Mouse (Mus musculus): ENCODE results near the gene Calhm4. TPM values are rescaled to one million over a fixed set of nuclear protein-coding genes. Genes with fewer than 3 reads are reported as not detected.

Calhm4 gene
- total and polyA plus RNA-seq, 2 experiments from 2014 or later: not detected

DNA sequence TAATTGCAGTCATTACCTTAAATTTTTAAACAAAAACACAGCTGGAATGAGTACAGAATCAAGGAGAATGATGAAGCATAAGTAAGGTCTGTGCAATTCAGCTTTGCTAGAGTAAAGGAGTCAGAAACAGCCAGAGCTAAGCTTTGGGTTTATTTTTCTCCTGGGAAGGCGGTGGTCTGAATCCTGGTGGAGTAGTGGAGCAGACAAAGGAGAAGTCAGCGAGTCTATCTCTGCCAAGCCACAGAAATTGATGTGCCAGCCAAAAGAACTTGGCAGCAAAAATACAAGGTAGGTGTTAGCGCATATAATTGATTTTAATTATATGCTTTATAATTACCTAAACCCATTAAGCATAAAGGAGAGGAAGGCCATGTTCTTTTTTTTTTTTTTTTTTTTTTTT lies 6.7 kb downstream of the Calhm4 start, which contains the start of gene Trappc3l:
TSS of gene Trappc3l (plus strand) at position 197 of the 400 bp plus-strand sequence.
- no peak within 1 kb of the TSS for H3K4me2 ChIP-seq (ENCODE audit: low read depth, low read length)
- no peak within 1 kb of the TSS for H3K9ac ChIP-seq (replicated peaks; ENCODE audit: low read depth, low read length)
- DNase-seq (ENCODE audit: low spot score) (no peak), ATAC-seq (ENCODE audit: insufficient read depth, low read depth) (no peak)
- H3K4me1 ChIP-seq (ENCODE audit: control insufficient read depth, insufficient read depth): no peaks in the 10 kb centered on the region
- WGBS: 89% methylated on average over 3 of the region's 3 CpGs
- TF ChIP-seq EP300 (IDR thresholded peaks at IDR 0.05; ENCODE audit: low read depth) (no peak), CTCF (IDR thresholded peaks at IDR 0.05; ENCODE audit: low read depth) (no peak)
- H3K27ac ChIP-seq (ENCODE audit: low read depth): no peak within 1 kb of the TSS
- no peaks in the 10 kb centered on the region for H3K9me3 ChIP-seq (replicated peaks; ENCODE audit: control insufficient read depth, low read length)
- H3K27me3 ChIP-seq (ENCODE audit: control insufficient read depth, insufficient read depth, low read length): no peaks in the 10 kb centered on the region
- H3K36me3 ChIP-seq (replicated peaks; ENCODE audit: control insufficient read depth, insufficient read depth, low read length): no peaks in the 10 kb centered on the region
- no peak within 1 kb of the TSS for H3K4me3 ChIP-seq (ENCODE audit: low read depth, low read length)

DNA sequence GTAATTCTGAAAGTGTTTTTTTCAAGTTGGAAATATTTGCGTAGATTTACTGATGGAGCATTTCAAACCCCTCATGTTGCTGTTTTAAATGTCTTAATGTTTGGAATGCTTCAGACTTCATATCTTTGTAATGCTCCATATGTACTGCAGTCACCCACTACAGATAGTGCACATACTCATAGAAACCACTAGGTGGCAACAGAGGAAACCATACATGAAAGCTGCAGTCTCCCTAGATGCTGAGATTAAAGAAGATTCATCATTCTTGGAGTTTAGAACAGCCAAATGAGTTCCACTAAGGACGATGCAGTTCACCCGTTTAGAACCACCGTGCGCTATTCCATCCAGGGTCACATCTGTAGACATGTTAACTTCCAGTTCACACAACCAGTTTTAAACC lies 7.5 kb downstream of the Calhm4 start:
- Histone ChIP-seq H3K4me3 (ENCODE audit: low read depth, low read length) (no peak overlapping the region), H3K4me2 (ENCODE audit: low read depth, low read length) (no peak overlapping the region)
- no peak for ATAC-seq (ENCODE audit: insufficient read depth, low read depth)

DNA sequence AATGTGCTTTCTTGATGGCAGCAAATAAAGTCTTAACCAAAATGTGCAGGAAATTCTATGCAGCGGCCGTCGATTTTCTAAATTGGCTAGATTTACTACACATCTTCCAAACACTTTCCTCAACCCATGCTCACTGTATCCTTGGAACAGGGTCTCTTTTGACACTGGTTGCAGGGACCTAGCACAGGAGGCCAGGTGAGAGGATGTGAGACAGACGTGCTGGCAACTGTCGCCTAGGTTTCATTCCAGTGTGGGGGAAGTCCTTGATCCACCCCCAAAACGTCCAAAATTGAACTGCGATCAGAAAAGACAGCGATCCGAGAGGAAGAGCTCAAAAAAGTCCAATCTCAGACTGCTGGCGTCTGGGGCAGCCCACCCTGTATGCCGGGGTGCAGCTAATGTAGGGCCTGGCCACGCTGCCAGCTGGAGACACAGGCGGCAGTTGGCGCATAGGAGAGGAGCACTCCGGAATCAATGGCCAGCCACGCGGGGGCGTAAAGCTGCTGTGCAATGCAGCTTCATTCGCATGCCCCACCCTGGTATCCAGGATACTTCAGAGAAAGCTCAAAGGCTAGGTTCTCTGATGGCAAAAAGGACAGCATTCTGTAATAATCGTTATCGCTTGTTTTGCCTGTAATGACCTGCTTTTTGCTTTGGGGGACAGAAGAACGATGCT lies 10.3 kb downstream of the Calhm4 start:
- ATAC-seq (ENCODE audit: insufficient read depth, low read depth) (peak; percentile 82), DNase-seq (ENCODE audit: low spot score) (peak; percentile 47)
- Histone ChIP-seq H3K9me3 (replicated peaks; ENCODE audit: control insufficient read depth, low read length) (no peaks in the 10 kb centered on the region), H3K27ac (ENCODE audit: low read depth) (no peak overlapping the region), H3K9ac (replicated peaks; ENCODE audit: low read depth, low read length) (no peak overlapping the region; the same call in 1 of the 2 replicates), H3K4me1 (ENCODE audit: control insufficient read depth, insufficient read depth) (no peaks in the 10 kb centered on the region), H3K27me3 (ENCODE audit: control insufficient read depth, insufficient read depth, low read length) (no peaks in the 10 kb centered on the region), H3K4me2 (ENCODE audit: low read depth, low read length) (peak overlapping the region; percentile 39), H3K4me3 (ENCODE audit: low read depth, low read length) (0 out of 2 replicates have a peak overlapping the region, but pooled peaks have one; percentile 6), H3K36me3 (replicated peaks; ENCODE audit: control insufficient read depth, insufficient read depth, low read length) (no peaks in the 10 kb centered on the region)
- TF ChIP-seq CTCF (IDR thresholded peaks at IDR 0.05; ENCODE audit: low read depth): peak; percentile 64
- TF ChIP-seq EP300 (IDR thresholded peaks at IDR 0.05; ENCODE audit: low read depth): no peak
- WGBS: 17% methylated on average over 22 of the region's 22 CpGs

More for the DNA sequence above, 7.5 kb downstream of the Calhm4 start:
- no peaks in the 10 kb centered on the region for H3K36me3 ChIP-seq (replicated peaks; ENCODE audit: control insufficient read depth, insufficient read depth, low read length)
- H3K27me3 ChIP-seq (ENCODE audit: control insufficient read depth, insufficient read depth, low read length): no peaks in the 10 kb centered on the region
- TF ChIP-seq EP300 (IDR thresholded peaks at IDR 0.05; ENCODE audit: low read depth) (no peak), CTCF (IDR thresholded peaks at IDR 0.05; ENCODE audit: low read depth) (peak; percentile 82)
- H3K9ac ChIP-seq (replicated peaks; ENCODE audit: low read depth, low read length): no peak overlapping the region
- WGBS: 16% methylated on average over 5 of the region's 5 CpGs
- no peaks in the 10 kb centered on the region for H3K4me1 ChIP-seq (ENCODE audit: control insufficient read depth, insufficient read depth)
- peak; percentile 57 for DNase-seq (ENCODE audit: low spot score)
- H3K27ac ChIP-seq (ENCODE audit: low read depth): no peak overlapping the region
- H3K9me3 ChIP-seq (replicated peaks; ENCODE audit: control insufficient read depth, low read length): no peaks in the 10 kb centered on the region

DNA sequence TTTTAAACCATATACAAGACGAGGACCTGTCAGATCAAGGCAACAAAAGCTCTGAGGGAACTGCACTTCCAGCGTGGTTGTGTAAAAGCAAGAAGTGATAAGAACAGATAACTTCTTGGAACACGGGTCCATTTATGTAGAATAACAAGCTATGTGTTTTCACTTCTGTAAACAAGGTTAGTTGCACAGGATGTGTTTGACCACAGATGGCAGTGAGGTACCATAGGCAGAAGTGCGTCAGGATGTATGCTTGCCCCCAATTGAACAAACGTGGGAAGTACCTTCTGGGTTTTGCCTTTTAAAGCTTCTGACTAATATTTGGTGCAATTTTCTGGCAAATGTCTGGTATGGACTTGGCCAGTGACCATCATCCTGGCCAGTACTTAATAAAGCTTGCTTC lies 13.8 kb downstream of the Calhm4 start:
- 55% methylated on average over 5 of the region's 5 CpGs for WGBS
- TF ChIP-seq CTCF (IDR thresholded peaks at IDR 0.05; ENCODE audit: low read depth): no peak
- H3K9me3 ChIP-seq (replicated peaks; ENCODE audit: control insufficient read depth, low read length): no peaks in the 10 kb centered on the region

DNA sequence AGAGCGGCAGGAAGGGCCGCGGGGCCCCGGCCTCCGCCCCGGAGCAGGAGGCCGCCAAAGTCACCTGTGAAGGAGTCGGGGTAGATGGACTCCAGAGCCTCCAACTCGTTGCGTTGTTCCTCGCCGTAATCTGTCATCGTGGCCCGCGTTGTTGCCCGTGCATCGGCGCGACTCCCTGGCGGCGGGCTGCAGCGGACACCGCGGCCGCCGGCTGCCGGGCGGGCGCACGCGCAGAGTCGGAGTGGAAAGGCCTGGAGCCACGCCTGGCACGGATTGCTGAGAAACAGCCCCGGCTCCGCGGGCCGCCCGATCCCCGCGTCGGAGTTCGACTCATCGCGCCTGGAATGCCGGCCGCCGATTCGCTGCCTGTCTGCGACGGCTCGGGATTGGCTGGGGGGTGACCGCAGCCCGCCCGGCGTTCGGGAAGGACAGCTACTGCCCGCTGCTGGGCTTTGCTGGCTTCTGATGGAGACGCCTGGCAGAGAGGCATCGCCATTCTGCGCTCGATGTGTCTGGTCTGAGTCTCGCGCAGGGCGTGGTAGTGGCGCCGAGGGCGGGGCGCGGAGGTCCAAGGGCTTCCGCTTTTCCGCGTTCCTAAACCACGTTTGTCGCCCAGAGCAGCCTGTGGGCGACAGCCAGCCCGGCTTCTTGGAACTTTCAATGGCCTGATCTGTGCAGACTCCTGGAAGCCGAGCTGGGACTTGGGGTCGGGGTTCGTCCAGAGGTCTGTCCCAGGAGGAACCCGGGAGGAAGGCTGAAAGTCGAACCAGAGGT lies 24.6 kb downstream of the Calhm4 start, which contains the start of gene Rwdd1:
TSS of gene Rwdd1 (minus strand) at position 323 of the 774 bp plus-strand sequence.
- H3K36me3 ChIP-seq (replicated peaks; ENCODE audit: control insufficient read depth, insufficient read depth, low read length): peaks cover 2% of the 10 kb centered on the region; the same call in 1 of the 2 replicates
- H3K9ac ChIP-seq (replicated peaks; ENCODE audit: low read depth, low read length): peak within 1 kb of the TSS; percentile 77
- peak within 1 kb of the TSS; percentile 93 for H3K4me3 ChIP-seq (ENCODE audit: low read depth, low read length)
- under 1% methylated on average over 79 of the region's 82 CpGs for whole genome bisulfite sequencing
- peaks cover 11% of the 10 kb centered on the region for H3K4me1 ChIP-seq (ENCODE audit: control insufficient read depth, insufficient read depth)
- TF ChIP-seq CTCF (IDR thresholded peaks at IDR 0.05; ENCODE audit: low read depth) (peak; percentile 29; the same call in 1 of the 2 replicates), EP300 (IDR thresholded peaks at IDR 0.05; ENCODE audit: low read depth) (peak; percentile 61; the same call in 1 of the 2 replicates)
- DNase-seq (ENCODE audit: low spot score) (peak; percentile 97), ATAC-seq (ENCODE audit: insufficient read depth, low read depth) (peak; percentile 99)
- no peaks in the 10 kb centered on the region for H3K9me3 ChIP-seq (replicated peaks; ENCODE audit: control insufficient read depth, low read length)
- no peaks in the 10 kb centered on the region for H3K27me3 ChIP-seq (ENCODE audit: control insufficient read depth, insufficient read depth, low read length)
- peak within 1 kb of the TSS; percentile 82 for H3K4me2 ChIP-seq (ENCODE audit: low read depth, low read length)
- H3K27ac ChIP-seq (ENCODE audit: low read depth): peak within 1 kb of the TSS; percentile 96

More for the DNA sequence above, 13.8 kb downstream of the Calhm4 start:
- Histone ChIP-seq H3K27ac (ENCODE audit: low read depth) (no peak overlapping the region), H3K4me3 (ENCODE audit: low read depth, low read length) (no peak overlapping the region), H3K4me2 (ENCODE audit: low read depth, low read length) (no peak overlapping the region), H3K9ac (replicated peaks; ENCODE audit: low read depth, low read length) (no peak overlapping the region), H3K27me3 (ENCODE audit: control insufficient read depth, insufficient read depth, low read length) (no peaks in the 10 kb centered on the region), H3K36me3 (replicated peaks; ENCODE audit: control insufficient read depth, insufficient read depth, low read length) (no peaks in the 10 kb centered on the region), H3K4me1 (ENCODE audit: control insufficient read depth, insufficient read depth) (no peaks in the 10 kb centered on the region)
- DNase-seq (ENCODE audit: low spot score) (no peak), ATAC-seq (ENCODE audit: insufficient read depth, low read depth) (no peak)
